Mouse (Mus musculus) Patski (cell line): ENCODE results near the gene Sos1. TPM values are rescaled to one million over a fixed set of nuclear protein-coding genes. Genes with fewer than 3 reads are reported as not detected.
"Not testable (repeated sequence)": the region's sequence is repeated elsewhere in the genome, so short reads cannot be mapped to it uniquely, and the experiment has no call there.

ENCODE experiments used
- ATAC-seq: fragments of 100-300 bp; one replicate; pipeline ENCODE4 v1.8.0; 2021
- CTCF ChIA-PET: fragments of 350-600 bp; sonication (Branson Sonifier 250); formaldehyde crosslinking; loops from one replicate; lab custom pipeline; 2022; ENCODE audit warnings: inconsistent platforms; lab: Charles Lee
- POLR2A ChIA-PET: fragments of 350-600 bp; sonication (Branson Sonifier 250); formaldehyde crosslinking; loops from one replicate; lab custom pipeline; 2022; ENCODE audit warnings: antibody characterized with exemption, inconsistent platforms; lab: Charles Lee
- DNase-seq: peaks from one replicate; pipeline ENCODE4 v3.0.0-alpha.2; 2011; ENCODE audit warnings: low read depth, low spot score
- H3K27me3 ChIP-seq: fragments of 371-371 bp; one replicate; pipeline ENCODE4 v1.5.1; 2021
- CTCF ChIP-seq: fragments of 100-300 bp; IDR thresholded peaks from one replicate; pipeline ENCODE4 v1.5.1; 2021
- in situ Hi-C: fragments of 300-500 bp; cut with MboI; formaldehyde crosslinking; loops from 3 replicates; pipeline ENCODE4 v1.11.1; 2018; ENCODE audit warnings: low pct_unique_long_range_greater_than_20kb, mixed read lengths
- polyA plus RNA-seq: library from polyadenylated mRNA; unstranded; gene quantifications from one replicate; pipeline ENCODE4 v1.2.3, GENCODE M21; 2021

Gene Sos1
- polyA plus RNA-seq, 1 experiment from 2014 or later: 23.2 TPM

DNA sequence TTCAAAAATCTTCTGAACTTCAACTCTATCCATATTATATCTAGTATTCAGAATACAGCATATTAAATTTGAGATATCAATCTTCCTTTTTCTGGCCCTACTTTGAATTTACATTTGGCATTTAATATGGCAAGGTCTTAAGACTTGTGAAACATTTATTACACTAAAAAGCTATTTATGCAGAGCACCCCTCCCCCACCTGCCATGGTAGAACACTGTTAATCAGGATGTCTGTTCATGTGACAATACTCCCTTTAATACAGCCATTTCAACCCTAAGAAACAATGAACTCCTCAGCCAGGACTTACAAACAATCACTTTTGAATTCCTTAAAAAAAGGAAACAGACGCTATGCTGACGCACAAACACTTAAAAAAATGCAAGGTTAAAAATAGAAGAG lies 52.3 kb downstream of the Sos1 start:
- CTCF ChIA-PET: interaction anchor here (1.7 kb wide), 1 partner anchor 10 kb away, joined by 7 read pairs; no protein-coding TSS in a partner anchor
- POLR2A ChIA-PET: interaction anchor here (1.3 kb wide), 1 partner anchor 11 kb away, joined by 3 read pairs; no protein-coding TSS in a partner anchor
- in situ Hi-C loops: no loop called here
- ATAC-seq (no peak), DNase-seq (no peak)
- no peaks in the 10 kb centered on the region for H3K27me3 ChIP-seq
- no peak for TF ChIP-seq CTCF

DNA sequence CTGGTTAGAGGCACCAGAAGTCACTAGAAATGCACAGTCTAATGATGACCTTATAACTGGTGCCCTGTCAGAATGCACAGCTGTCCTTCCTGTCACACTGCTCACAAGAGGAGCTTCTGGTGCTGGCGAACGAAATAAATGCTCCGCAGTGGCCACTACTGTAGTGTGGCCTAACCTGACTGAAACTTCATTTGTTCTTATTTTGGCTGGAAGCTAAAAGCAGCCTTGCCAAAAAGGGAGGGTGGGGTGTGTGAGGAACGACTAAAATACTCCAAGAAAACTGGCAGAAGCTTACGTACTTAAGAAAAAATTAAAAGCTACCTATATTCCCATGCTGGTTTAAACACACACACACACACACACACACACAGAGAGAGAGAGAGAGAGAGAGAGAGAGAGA lies 53.4 kb downstream of the Sos1 start:
- no peak for TF ChIP-seq CTCF
- H3K27me3 ChIP-seq: no peaks in the 10 kb centered on the region
- CTCF ChIA-PET: interaction anchor here (1.4 to 1.7 kb wide), 2 partner anchors 9 to 132 kb away, joined by 4 to 7 read pairs; no protein-coding TSS in a partner anchor
- ATAC-seq (no peak), DNase-seq (no peak)
- POLR2A ChIA-PET: no interaction called here
- in situ Hi-C loops: no loop called here

GRCm38 (mm10) chr17:80426171-80426570 lies 54.1 kb downstream of the Sos1 start:
- ChIA-PET POLR2A (no interaction called here), CTCF (interaction anchor here (1.4 to 1.7 kb wide), 2 partner anchors 8 to 132 kb away, joined by 4 to 7 read pairs; no protein-coding TSS in a partner anchor)
- no peak for DNase-seq
- ATAC-seq: no peak
- in situ Hi-C loops: no loop called here
- no peak for TF ChIP-seq CTCF
- H3K27me3 ChIP-seq: no peaks in the 10 kb centered on the region

DNA sequence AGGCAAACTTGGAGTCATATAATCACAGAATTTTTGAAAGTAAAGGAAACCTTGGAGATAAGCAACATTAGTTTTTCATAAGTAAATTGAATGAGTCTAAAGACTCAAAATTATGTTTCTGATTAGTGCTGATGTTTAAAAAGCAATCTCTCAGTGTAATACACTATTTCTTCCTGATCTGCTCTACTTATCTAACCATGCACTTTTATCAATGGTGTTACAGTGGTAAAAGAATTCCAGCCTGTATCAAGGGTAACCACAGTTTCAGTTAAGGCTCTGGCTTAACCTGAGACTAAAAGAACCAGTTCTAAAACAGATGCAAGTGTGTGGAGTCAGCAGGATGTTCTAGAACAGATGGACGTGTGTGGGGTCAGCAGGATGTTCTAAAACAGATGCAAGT lies 59.3 kb downstream of the Sos1 start:
- no peaks in the 10 kb centered on the region for H3K27me3 ChIP-seq
- ATAC-seq (no peak), DNase-seq (no peak)
- in situ Hi-C loops: no loop called here
- TF ChIP-seq CTCF: no peak
- POLR2A ChIA-PET: no interaction called here
- CTCF ChIA-PET: interaction anchor here (1.5 kb wide), 1 partner anchor 14 kb away, joined by 3 read pairs; no protein-coding TSS in a partner anchor

- ChIA-PET POLR2A (no interaction called here), CTCF (interaction anchor here (0.6 to 2.5 kb wide), 3 partner anchors 8 to 122 kb away, joined by 3 to 7 read pairs (median 7); no protein-coding TSS in a partner anchor)
- no peak for TF ChIP-seq CTCF
- ATAC-seq: no peak
- no peak for DNase-seq
- in situ Hi-C loops: no loop called here
- no peaks in the 10 kb centered on the region for H3K27me3 ChIP-seq
Observed at GRCm38 (mm10) chr17:80418572-80419210, 61.6 kb downstream of the Sos1 start.

GRCm38 (mm10) chr17:80411182-80411581 lies 69.1 kb downstream of the Sos1 start:
- ATAC-seq (no peak), DNase-seq (no peak)
- ChIA-PET POLR2A (no interaction called here), CTCF (interaction anchor here (0.7 kb wide), 1 partner anchor 18 kb away, joined by 3 read pairs; no protein-coding TSS in a partner anchor)
- peak; percentile 52 for TF ChIP-seq CTCF
- in situ Hi-C loops: no loop called here
- no peaks in the 10 kb centered on the region for H3K27me3 ChIP-seq

- H3K27me3 ChIP-seq: no peaks in the 10 kb centered on the region
- TF ChIP-seq CTCF: no peak
- DNase-seq (no peak), ATAC-seq (no peak)
- ChIA-PET CTCF (no interaction called here), POLR2A (no interaction called here)
- in situ Hi-C loops: no loop called here
Observed at GRCm38 (mm10) chr17:80398243-80398642, 82.0 kb downstream of the Sos1 start.

GRCm38 (mm10) chr17:80391423-80392403 lies 88.5 kb downstream of the Sos1 start:
- in situ Hi-C loops: no loop called here
- H3K27me3 ChIP-seq: peaks cover 4% of the 10 kb centered on the region
- ATAC-seq (no peak), DNase-seq (no peak)
- no peak for TF ChIP-seq CTCF
- CTCF ChIA-PET: interaction anchor here (1.1 kb wide), 2 partner anchors 12 to 25 kb away, joined by 3 to 4 read pairs; no protein-coding TSS in a partner anchor
- POLR2A ChIA-PET: no interaction called here

- in situ Hi-C loops: no loop called here
- H3K27me3 ChIP-seq: peaks cover 4% of the 10 kb centered on the region
- no peak for DNase-seq
- ATAC-seq: no peak
- POLR2A ChIA-PET: no interaction called here
- CTCF ChIA-PET: interaction anchor here (0.7 kb wide), 1 partner anchor 97 kb away, joined by 3 read pairs; no protein-coding TSS in a partner anchor
- no peak for TF ChIP-seq CTCF
Observed at GRCm38 (mm10) chr17:80390024-80390423, 90.2 kb downstream of the Sos1 start.

- no peak for DNase-seq
- TF ChIP-seq CTCF: no peak
- CTCF ChIA-PET: interaction anchor here (1.6 kb wide), 1 partner anchor 8 kb away, joined by 3 read pairs; no protein-coding TSS in a partner anchor
- peaks cover 4% of the 10 kb centered on the region for H3K27me3 ChIP-seq
- in situ Hi-C loops: no loop called here
- POLR2A ChIA-PET: no interaction called here
- no peak for ATAC-seq
Observed at GRCm38 (mm10) chr17:80385671-80386070, 94.6 kb downstream of the Sos1 start.

GRCm38 (mm10) chr17:80378386-80378785 lies 101.9 kb downstream of the Sos1 start:
- POLR2A ChIA-PET: interaction anchor here (0.5 kb wide), 1 partner anchor 17 kb away, joined by 3 read pairs; no protein-coding TSS in a partner anchor
- in situ Hi-C loops, CTCF ChIA-PET, DNase-seq, ATAC-seq, H3K27me3 ChIP-seq: not testable (repeated sequence)
